Mouse (Mus musculus) spleen, postnatal 10 days (tissue): ENCODE measurements around the gene Zfp292.

Source experiments
- DNase-seq, 2 experiments: peaks; one replicate each; pipeline ENCODE4 v3.0.0; 2021 to 2022; ENCODE audit warnings: low spot score in 2 of 2

Gene Zfp292

DNA sequence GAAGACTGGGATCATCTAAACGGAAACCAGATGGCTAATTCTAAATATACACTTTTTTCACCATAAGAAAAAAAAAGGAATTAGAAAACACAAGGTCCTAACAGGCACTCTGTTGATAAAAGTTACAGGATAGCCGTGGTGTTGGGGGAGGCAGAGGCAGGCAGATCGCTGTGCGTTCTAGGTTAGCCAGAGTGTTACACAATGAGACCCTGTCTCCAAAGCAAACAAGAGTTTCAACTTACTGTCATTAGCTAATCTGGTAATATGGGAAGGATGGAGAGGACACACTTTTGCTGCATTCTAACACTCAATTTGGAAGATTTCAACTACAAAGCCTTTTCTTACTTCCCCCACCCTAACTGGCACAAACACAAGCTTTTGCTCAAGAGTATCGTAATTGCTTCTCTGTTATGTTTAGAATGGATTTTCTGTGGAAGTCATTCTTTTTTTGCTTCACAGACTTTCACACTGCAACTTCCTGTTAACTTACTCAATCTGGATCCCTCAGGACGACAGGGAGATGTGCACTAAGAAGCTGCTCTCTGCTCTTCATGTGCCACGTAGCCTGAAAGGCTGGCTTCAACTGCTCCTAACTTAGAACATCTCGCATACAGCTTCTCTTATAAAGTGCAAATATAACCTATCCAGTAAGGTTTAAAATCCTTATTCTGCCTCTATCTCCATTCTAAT, 85.3 kb downstream of the Zfp292 start:
- no peak for DNase-seq

DNA sequence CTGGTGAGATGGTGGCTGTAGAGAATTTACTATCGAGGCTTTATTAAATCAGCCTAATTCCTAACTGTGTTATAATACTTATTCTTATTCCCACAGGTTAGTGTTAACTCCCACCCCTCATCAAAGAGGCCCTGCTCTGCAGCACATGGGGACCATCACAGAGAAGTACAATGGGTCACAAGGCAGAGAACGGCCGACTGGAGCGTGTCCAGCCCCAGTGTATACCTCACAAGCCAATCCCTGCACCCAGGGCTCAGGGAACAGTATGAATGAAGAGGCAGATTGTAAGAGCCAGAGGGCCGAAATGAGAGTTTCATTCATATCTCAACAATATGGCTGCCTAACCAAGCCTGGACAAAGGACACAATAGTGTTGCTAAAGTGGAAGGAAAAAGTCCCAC, 86.5 kb downstream of the Zfp292 start:
- no peak for DNase-seq

GRCm38 (mm10) chr4:34786476-34786875, 96.3 kb downstream of the Zfp292 start:
- DNase-seq, result no peak

GRCm38 (mm10) chr4:34785646-34786045, 97.1 kb downstream of the Zfp292 start:
- DNase-seq, result no peak

- peak in 1 of 2 experiments; percentile 31 for DNase-seq
Observed at GRCm38 (mm10) chr4:34784865-34785264, 97.9 kb downstream of the Zfp292 start.

DNA sequence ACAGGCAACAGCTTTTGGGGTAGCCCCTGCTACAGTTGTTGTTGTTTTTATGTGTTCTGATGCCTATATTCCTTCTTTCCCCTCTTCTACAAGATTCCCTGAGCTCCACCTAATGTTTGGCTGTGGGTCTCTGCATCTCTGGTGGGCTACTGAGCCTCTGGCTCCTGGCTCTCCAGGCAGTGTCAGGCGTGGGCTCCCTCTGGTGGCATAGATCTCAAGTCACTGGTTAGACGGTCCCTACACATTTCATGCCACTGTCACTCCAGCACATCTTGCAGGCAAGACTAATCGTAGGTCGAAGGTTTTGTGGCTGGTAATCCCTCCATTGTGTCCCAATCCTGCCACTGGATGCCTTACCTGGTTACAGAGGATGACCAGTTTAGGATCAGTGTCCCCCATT, 100.0 kb downstream of the Zfp292 start:
- peak in 1 of 2 experiments; percentile 41 for DNase-seq

DNA sequence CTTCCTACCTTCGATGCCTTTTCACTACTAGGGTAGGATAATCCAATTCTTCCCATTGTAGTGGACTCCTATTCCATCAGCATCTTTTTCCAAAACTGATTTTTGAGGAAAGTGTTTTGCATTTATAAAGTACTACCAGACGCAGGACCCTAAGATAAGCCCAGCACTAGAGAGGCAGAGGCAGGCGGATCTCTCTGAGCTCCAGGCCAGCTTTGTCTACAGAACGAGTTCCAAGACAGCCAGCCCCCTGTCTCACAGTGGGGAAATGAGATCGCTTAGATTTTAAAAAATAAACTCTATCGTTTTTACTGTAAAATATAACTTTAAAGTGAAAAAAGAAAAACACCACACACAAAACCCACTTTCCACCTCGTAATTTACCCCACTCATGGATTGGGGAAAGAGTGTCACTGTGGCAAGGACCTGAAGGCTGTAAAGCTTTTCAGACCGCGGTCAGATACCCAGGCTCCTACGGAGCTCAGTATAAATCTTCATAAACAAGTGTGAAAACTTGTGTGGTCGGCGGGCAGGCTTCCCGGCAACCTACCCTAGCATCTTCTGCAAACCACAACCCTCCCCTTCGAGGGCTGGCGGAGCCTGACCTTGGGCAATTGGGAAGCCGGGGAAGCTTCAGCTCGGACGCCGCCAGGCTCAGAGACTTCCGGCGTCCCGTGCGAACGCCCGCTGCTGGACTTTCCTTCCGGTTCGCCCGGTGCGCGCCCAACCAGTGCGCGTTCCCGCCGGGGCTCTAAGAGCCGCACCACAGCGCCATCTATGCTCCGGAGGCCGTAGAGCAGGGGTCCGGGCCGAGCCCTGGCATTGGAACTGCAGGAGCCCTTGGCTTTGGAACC, 104.9 kb downstream of the Zfp292 start, which contains the start of gene Smim8:
Smim8 (minus strand) TSS at position 747 of the 851 bp plus-strand sequence.
- peak; percentile 91 to 94 for DNase-seq

GRCm38 (mm10) chr4:34771652-34772371, 110.9 kb downstream of the Zfp292 start:
- DNase-seq, result no peak

GRCm38 (mm10) chr4:34756163-34756562, 126.6 kb downstream of the Zfp292 start, which contains the start of gene Gm136:
Gm136 (minus strand) TSS chr4:34756263.
- DNase-seq, result no peak
